Mouse (Mus musculus): ENCODE measurements at regions not wholly inside any gene's neighbourhood (a gene's known extent, or its start where the extent isn't known, plus 50 kb on each side); places are given as distances from the start of the nearest gene placed in this dataset.

DNA sequence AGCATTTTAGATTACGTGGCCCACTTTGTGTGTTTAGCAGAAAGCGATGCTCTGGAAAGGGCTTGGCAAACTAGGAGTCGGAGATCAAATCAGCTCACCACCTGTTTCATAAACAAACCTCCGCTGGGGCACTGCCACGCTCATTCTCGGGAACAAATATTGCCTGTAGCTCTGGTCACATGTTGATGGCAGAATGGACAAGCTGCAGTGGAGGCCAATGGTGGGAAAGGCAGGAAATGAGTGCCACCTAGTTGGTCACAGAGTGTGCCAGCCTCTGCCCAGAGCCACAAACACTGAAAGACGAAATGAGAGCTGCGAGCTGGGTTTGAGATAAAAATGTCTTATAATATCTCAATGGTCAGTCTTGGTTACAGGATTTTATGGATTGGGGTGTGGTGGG lies 259.2 kb upstream of the Csf3r start:
- DNase-seq = no peak

- no peak for DNase-seq
Measured at GRCm38 (mm10) chr4:125777126-125777525, 247.2 kb upstream of the Csf3r start.

GRCm38 (mm10) chr4:125780113-125780512 lies 244.2 kb upstream of the Csf3r start:
- DNase-seq = no peak

DNA sequence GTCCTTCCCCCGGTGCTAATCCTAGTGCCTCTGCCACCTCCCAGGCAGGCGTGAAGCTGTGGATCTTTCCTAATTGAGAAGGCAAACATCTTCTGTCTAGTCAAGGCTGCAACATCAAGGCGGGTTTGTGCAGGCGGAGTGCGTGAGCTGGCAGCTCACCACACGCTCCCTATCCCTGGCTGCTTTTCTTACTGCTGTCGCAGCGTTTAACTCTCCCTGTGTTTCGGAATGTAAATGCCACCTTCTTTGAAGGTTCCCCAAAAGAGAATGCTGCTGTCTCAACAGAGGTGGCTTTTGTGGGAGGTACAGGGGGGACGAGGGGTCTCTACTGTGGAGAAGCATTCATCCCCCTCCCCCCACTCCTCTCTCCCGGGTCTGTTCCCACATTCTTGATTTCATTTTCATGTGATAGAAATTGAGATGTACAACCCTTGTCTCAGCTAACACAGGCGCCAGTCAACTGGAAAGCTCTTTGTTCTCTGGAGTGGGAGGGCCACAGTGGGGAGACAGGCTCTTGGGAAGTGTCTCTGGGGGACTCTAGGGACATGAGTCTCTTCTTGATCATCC lies 243.3 kb upstream of the Csf3r start:
- no peak for DNase-seq

- DNase-seq = no peak
Measured at GRCm38 (mm10) chr4:125782346-125782745, 242.0 kb upstream of the Csf3r start.

- no peak for DNase-seq
Measured at GRCm38 (mm10) chr4:125786083-125786482, 238.3 kb upstream of the Csf3r start.

- no peak for DNase-seq
Measured at GRCm38 (mm10) chr4:125794679-125795078, 229.7 kb upstream of the Csf3r start.

GRCm38 (mm10) chr4:125807923-125808322 lies 216.4 kb upstream of the Csf3r start:
- DNase-seq = no peak

GRCm38 (mm10) chr4:125809446-125810108 lies 214.8 kb upstream of the Csf3r start:
- DNase-seq = no peak

DNA sequence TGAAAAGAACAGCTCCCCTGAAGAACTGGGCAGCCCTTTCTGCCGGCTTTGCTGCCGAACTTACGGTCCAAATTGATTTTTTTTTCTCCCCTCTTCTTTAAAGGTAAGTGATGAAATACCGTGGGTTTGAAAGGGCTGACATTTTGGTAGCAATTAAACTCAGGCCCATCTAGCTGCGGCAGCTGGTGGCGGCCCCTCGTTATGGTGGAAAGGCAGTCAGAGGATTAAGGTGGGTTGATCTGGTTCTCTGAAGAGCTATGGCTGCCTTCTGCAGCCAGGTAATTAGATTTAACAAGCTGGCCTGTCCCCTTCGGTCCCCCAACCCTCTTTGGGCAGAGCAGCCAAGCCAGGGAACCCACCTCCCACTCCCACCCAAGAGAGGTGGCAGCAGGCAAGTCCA lies 214.1 kb upstream of the Csf3r start:
- no peak for DNase-seq

DNA sequence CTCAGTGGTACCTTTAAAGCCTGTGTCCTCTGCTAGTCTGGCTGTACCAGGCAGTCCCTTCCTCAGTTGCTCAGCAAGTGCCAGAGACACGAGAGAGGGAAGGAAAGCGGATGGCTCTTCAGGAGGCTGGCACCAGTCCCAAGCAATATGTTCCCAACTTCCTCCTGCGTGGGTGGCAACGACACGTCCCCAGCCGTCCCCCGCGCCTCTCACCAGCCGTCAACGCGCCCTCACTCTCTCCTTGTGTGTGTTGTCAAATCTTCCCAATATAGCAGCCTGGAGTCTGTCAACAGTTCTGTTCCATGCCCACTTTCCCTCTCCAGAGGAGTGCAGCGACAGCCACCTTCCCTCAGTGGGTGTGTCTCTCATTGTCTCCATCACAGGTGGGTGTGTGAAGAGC lies 210.0 kb upstream of the Csf3r start:
- no peak for DNase-seq

- DNase-seq = no peak
Measured at GRCm38 (mm10) chr4:125815276-125815675, 209.1 kb upstream of the Csf3r start.

GRCm38 (mm10) chr4:125824525-125824924 lies 199.8 kb upstream of the Csf3r start:
- no peak for DNase-seq

GRCm38 (mm10) chr4:125826416-125826815 lies 197.9 kb upstream of the Csf3r start:
- no peak for DNase-seq

- no peak for DNase-seq
Measured at GRCm38 (mm10) chr4:125835250-125835649, 189.1 kb upstream of the Csf3r start.

DNA sequence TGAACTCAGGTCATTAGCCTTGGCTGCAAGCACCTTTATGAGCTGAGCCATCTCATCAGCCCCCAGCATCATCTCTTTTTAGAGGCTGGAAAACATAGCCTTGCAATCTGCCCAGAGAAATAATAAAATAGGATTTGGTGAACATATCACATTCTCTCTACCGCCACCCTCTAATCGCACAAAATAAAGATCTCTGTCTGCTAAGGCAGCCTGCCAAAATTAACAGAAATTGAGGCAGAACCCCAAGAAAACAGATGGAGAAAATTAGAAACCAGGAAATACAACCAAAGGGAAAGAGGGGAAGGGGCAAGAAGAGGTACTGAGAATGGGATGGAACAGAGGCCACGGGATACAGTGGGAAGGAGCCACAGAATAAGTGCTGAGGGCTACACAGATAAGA lies 176.8 kb upstream of the Csf3r start:
- DNase-seq = no peak

GRCm38 (mm10) chr4:125850300-125850699 lies 174.1 kb upstream of the Csf3r start:
- DNase-seq = peak; percentile 59

DNA sequence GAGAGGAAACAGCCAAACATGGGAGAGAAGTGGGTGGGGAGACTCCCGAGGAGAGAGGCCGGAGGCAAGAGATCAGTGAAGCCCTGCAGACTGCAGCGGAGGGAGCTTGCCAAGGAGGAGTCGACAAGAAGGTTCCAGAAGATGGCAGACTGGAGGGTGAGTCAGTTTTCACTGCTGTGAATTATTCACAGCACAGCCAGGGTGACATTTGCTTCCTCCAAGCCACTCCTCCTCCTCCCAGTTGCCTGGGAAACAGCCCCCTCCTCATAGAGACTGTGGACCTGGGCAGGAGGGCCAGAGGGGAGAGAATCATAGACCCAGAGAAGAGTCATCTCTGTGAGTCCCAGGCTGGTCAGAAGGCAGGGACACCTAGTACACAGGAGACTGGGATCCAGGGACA lies 171.8 kb upstream of the Csf3r start:
- DNase-seq = no peak

DNA sequence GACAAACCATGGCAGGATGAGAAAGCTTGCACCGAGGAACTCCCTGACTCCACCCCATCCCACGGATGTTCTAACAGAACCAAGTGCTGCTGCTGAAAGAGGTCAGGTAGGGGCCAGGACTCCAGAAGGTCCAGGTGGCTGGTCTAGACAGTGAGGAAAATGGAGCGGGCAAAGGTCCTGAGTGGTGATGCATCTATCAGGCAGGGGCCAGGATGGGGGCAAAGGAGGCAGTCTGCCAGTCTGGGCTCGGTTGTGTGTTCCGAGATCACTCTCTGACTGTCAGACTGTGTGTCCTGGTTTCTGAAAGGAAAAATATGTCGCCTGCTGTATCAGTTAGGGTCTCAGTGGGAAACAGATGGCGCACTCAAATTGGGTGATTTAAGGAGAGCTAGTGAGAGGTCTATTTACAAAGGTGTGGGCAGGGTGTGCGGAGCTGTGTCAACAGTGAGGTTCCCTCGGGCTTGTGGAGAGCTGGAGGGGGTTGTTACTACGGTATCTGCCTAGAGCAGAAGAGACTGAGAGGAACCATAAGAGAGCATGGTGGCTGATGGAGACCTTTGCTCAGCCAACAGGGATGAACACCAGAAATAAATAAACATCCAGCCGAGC lies 168.3 kb upstream of the Csf3r start:
- no peak for DNase-seq

GRCm38 (mm10) chr4:125856781-125857180 lies 167.6 kb upstream of the Csf3r start:
- DNase-seq = no peak

DNA sequence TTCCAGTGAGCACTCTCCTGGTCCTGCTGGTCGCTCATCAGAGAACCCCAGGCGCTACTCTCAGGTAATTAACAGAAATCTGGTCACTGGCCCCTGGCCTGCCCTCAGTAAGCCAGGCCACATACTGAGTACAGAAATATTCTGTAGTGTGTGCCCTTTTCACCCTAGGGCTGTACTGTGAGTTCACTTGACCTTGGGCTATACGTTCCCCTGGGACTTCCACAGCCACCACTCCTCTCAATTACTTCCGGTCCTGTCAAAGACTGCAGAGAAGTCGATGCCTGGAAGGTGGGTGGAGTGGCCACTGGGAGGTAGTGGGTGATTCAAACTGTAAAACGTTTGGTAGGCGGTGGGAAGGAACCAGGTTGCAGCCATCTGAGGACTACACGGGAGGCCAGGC lies 159.3 kb upstream of the Csf3r start:
- no peak for DNase-seq

DNA sequence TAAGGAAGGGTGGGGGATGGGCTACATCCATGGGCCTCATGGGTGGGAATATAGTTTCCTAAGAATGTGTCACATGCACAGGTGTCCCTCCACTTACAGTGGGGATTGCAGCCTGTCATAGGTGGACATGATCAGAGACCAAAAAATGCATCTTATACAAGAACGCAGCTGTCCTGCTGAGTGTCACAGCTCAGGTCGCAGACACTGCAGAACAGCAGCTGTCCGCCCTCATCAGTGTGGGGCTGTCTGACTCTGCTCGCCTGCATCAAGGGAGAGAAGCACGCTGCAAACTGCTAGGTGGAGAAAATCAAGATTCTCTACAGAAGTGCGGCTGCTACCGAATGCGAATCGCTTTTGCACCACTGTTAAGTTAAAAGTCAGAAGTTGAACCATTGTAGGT lies 158.6 kb upstream of the Csf3r start:
- DNase-seq = no peak

- DNase-seq = no peak
Measured at GRCm38 (mm10) chr4:125871211-125871610, 153.1 kb upstream of the Csf3r start.

GRCm38 (mm10) chr4:125880028-125880427 lies 144.3 kb upstream of the Csf3r start:
- no peak for DNase-seq

DNA sequence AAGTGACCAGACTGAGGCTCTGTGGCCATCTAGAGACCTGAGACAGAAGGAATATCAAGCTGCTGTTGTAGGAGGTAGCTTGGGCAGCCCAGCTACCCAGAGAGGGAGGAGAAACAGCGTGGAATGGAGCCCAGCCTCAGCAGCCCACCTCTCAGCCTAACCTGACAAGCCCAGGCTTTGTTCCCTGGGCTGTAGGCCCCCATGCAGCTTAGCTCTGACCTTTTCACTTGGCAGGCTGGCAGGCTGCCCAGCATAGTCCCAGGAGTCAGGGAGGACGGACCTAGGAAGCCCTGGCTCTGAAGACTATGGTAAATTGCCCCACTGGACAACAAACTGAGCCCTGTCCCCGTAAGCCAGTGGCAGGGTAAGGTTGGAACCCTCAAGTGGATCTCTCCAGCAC lies 141.8 kb upstream of the Csf3r start:
- DNase-seq = peak; percentile 67

Measured in kidney, adult 18-20 months (tissue).